Mouse (Mus musculus) MN1 (cell line): ENCODE measurements at regions not wholly inside any gene's neighbourhood (a gene's known extent, or its start where the extent isn't known, plus 50 kb on each side); places are given as distances from the start of the nearest gene placed in this dataset.

Source experiments
- DNase-seq: peaks from one replicate; pipeline ENCODE4 v3.0.0-alpha.2; 2016; ENCODE audit warnings: low spot score

DNA sequence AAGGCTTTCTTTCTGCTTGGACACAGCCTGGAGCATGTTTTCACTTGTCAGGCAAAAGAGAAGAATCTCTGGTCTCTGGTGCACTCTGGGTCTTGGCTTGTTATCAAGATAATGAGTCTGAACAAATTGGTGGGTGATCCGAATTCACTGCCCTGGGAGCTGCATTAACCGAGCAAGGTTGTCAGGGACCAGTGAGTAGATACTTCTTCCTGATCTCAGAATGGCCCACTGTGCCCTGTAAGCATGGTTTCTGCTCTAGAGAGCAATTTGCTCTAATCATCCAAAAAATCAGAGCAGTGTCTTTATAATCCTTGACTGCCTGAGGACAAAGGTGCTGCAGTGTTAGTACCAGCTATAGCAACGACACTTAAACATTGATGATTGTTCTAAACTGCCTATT lies 97.2 kb upstream of the 1500015O10Rik start:
- DNase-seq: no peak

DNA sequence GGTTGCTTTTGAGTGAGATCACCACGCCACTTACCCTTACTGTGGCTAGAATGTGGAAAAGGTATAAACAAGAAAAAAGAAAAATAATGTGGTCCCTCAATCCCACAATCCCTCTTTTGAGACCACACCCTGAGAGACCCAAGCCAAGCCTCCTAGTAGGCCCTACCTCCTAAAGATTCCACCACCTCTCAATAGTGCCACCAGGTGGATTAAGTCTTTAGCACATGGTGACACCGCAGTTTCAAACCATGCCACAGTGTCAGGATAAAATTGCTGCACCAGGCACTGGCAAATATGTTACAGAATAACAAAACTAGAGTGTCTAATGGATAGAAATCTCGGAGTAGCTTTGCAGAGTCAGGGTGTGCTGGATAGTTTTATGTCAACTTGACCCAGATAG lies 94.7 kb upstream of the 1500015O10Rik start:
- DNase-seq: peak; percentile 33

DNA sequence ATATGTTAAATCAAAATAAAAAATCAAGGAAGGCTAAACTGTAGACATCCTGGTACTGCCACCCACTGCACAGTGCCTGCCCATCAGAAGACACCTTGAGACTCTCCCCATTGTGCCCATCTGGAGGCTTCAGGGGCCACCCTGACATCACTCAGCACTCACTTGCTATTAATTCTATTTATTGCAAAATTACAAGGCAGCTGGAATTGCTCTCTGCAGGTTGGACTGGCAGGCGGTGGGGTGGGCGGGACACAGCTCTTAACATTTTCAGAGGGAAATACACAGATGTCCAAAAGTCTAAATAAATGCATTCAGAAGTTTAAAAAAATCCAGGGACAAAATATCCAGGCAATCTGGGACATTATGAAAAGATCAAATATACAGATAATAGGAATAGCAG lies 92.4 kb upstream of the 1500015O10Rik start:
- no peak for DNase-seq

DNA sequence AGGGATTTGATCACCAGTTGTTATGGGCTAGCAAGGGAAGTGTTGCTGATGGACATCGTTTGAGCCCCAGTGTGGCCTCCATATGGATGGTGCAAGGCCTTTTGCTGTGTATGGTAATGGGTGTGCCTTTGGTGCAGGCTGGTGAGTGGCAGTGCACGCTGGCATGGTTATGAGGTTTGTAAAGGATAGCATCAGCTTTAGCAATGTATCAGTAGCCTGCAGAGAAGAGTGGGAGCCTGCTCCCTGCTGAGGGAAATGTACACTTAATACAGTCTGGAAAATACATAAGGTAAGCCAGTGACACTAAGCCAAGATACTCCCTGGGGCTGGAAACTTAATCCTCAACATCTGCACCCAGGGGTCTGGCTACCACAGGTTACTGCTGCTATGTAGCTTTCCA lies 58.4 kb upstream of the 1500015O10Rik start:
- DNase-seq: no peak
